Mouse (Mus musculus) heart, adult 2 months (tissue): ENCODE measurements at regions not wholly inside any gene's neighbourhood (a gene's known extent, or its start where the extent isn't known, plus 50 kb on each side); places are given as distances from the start of the nearest gene placed in this dataset.

Source experiments
- DNase-seq, 2 experiments: peaks; one replicate each; pipeline ENCODE4 v3.0.0; 2021
- H3K27ac ChIP-seq: fragments of 200-600 bp; 2 replicates; pipeline ENCODE4 v1.8.1; 2022
- H3K27me3 ChIP-seq: fragments of 200-500 bp; 2 replicates; pipeline ENCODE4 v1.6.1; 2012; ENCODE audit warnings: mild to moderate bottlenecking, low read length, inconsistent platforms, mixed read lengths; ENCODE audit not compliant: control insufficient read depth, insufficient read depth
- H3K36me3 ChIP-seq: fragments of 200-500 bp; 2 replicates; pipeline ENCODE4 v1.6.1; 2012; ENCODE audit warnings: low read length, inconsistent platforms; ENCODE audit not compliant: control insufficient read depth, insufficient read depth
- H3K4me1 ChIP-seq: fragments of 200-500 bp; 2 replicates; pipeline ENCODE4 v1.6.1; 2011; ENCODE audit warnings: low read length; ENCODE audit not compliant: control insufficient read depth, insufficient read depth
- H3K4me3 ChIP-seq: fragments of 200-600 bp; 2 replicates; pipeline ENCODE4 v1.8.1; 2022
- H3K79me2 ChIP-seq: fragments of 200-500 bp; replicated peaks from 2 replicates; pipeline ENCODE4 v1.6.1; 2012; ENCODE audit warnings: mild to moderate bottlenecking, inconsistent platforms, low read length, moderate library complexity, mixed read lengths; ENCODE audit not compliant: control insufficient read depth, insufficient read depth
- H3K9ac ChIP-seq: fragments of 200-500 bp; 2 replicates; pipeline ENCODE4 v1.6.1; 2012; ENCODE audit warnings: low read depth, mild to moderate bottlenecking, control low read depth, inconsistent platforms, low read length, mixed read lengths
- CTCF ChIP-seq: fragments of 200-600 bp; IDR thresholded peaks from 2 replicates; pipeline ENCODE4 v1.8.1; 2022; ENCODE audit warnings: antibody characterized with exemption, mild to moderate bottlenecking, moderate library complexity
- EP300 ChIP-seq: fragments of 200-500 bp; IDR thresholded peaks from 2 replicates; pipeline ENCODE4 v1.6.1; 2011; ENCODE audit warnings: low read depth, low read length, control low read depth; ENCODE audit not compliant: insufficient read depth
- POLR2A ChIP-seq: fragments of 200-500 bp; IDR thresholded peaks from 2 replicates; pipeline ENCODE4 v1.6.1; 2011; ENCODE audit warnings: mild to moderate bottlenecking, low read depth, low read length, control low read depth; ENCODE audit not compliant: insufficient read depth
- WGBS: fragments of 180-500 bp; shearing (Covaris S2); methylation state at CpG from one replicate; pipeline ENCODE4 v1.1.7; 2018; 5-methylcytosine and 5-hydroxymethylcytosine counted together
- intact Hi-C: fragments of 180-260 bp; cut with DNase I; formaldehyde crosslinking; loops from one replicate; pipeline ENCODE4 v1.15.1; 2025

DNA sequence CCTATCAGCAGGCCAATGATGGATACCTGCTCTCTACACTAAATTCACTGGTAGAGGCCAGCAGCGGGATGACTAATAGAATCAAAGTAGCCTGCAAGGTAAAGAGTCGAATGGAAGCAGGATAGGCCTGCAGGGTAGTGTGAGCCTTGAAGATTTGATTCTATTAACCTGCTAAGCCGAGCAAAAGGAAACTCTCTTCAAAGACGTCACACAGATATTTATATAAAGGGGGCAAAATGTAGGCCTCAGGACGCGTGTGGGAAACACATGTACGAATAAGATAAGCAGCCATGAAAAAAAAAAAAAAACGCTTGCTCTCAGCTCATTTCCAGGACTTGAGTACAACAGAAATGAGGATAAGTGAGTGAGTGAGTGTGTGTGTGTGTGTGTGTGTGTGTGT lies 138.4 kb upstream of the D7Ertd443e start:
- H3K36me3 ChIP-seq = no peaks in the 10 kb centered on the region
- WGBS = 55% methylated on average over 8 of the region's 8 CpGs
- DNase-seq = no peak
- H3K27me3 ChIP-seq = no peaks in the 10 kb centered on the region
- no peak overlapping the region for H3K9ac ChIP-seq
- no peak overlapping the region for H3K4me3 ChIP-seq
- TF ChIP-seq EP300 (no peak), CTCF (no peak), POLR2A (no peak)
- no peaks in the 10 kb centered on the region for H3K4me1 ChIP-seq
- no peaks in the 10 kb centered on the region for H3K79me2 ChIP-seq
- no peak overlapping the region for H3K27ac ChIP-seq
- intact Hi-C loops = no loop called here

DNA sequence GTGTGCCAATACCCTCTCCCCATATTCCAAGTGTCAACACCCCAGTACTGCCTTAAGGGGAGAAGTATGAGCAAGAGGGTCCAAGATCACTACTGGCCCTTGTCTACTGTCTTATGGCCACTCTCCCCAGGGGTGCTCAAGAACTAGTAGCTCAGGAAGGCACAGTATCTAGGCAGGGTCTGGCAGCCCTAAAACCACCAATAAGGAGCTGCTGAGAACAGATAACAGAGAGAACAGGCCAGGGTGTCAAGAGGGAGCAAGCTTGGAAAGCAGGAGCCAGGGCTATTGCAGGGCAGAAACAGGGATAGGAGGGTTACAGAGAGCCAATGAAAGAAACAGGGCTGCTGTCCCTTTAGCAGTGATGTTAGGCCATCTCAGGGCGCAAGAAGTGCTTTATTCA lies 139.6 kb upstream of the D7Ertd443e start:
- TF ChIP-seq EP300 = no peak
- no peak for TF ChIP-seq CTCF
- no peak for TF ChIP-seq POLR2A
- intact Hi-C loops = no loop called here
- WGBS = 96% methylated on average over 1 of the region's 1 CpGs
- DNase-seq = no peak
- H3K79me2 ChIP-seq = no peaks in the 10 kb centered on the region
- H3K9ac ChIP-seq = no peak overlapping the region
- H3K4me1 ChIP-seq = no peaks in the 10 kb centered on the region
- no peaks in the 10 kb centered on the region for H3K27me3 ChIP-seq
- no peak overlapping the region for H3K27ac ChIP-seq
- no peak overlapping the region for H3K4me3 ChIP-seq
- H3K36me3 ChIP-seq = no peaks in the 10 kb centered on the region

DNA sequence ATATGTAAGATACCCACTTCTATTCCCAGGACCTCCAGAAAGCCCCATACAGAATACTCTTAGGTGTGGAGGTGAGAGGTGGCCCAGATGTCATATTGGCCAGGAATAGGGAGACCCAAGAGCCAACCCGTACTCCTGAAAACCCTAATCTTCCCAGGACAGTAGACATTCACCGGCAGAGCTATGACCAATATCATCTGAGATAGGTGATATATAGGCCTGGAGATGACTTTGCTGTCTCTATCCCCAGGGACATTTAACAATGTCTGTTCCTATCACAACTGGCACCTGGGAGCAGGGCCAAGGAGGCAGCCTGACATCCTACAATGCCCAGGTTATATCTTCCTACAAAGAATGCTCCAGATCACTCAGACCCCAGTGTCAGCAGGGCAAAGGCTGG lies 140.0 kb upstream of the D7Ertd443e start:
- Histone ChIP-seq H3K27me3 (no peaks in the 10 kb centered on the region), H3K4me1 (no peaks in the 10 kb centered on the region), H3K4me3 (no peak overlapping the region), H3K36me3 (no peaks in the 10 kb centered on the region), H3K27ac (no peak overlapping the region), H3K79me2 (no peaks in the 10 kb centered on the region), H3K9ac (no peak overlapping the region)
- TF ChIP-seq EP300 (no peak), CTCF (no peak), POLR2A (no peak)
- 80% methylated on average over 2 of the region's 2 CpGs for WGBS
- DNase-seq = no peak
- intact Hi-C loops = no loop called here

DNA sequence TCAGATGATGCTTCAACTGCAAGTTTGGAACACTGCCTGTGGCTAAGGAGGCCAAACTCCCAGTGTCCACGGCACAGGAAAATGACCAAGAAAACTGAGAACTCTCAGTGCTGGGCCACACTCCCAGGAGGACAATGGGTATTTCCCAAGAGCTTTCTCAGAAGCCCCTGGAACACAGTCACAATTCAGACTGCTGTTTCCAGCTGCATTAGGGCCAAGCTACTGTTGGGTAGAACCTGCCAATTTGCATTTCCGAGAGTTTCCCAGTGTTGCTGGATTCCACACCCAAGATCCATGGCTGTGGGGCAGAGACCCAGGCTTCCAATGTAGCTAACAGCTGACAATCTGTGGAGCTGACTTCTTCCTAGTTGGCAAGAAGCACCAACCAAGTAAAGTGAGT lies 141.9 kb upstream of the D7Ertd443e start:
- Histone ChIP-seq H3K9ac (no peak overlapping the region), H3K79me2 (no peaks in the 10 kb centered on the region), H3K4me3 (no peak overlapping the region), H3K4me1 (no peaks in the 10 kb centered on the region), H3K27me3 (no peaks in the 10 kb centered on the region), H3K36me3 (no peaks in the 10 kb centered on the region), H3K27ac (no peak overlapping the region)
- intact Hi-C loops = no loop called here
- peak in 1 of 2 experiments; percentile 23 for DNase-seq
- WGBS = 26% methylated on average over 2 of the region's 2 CpGs
- TF ChIP-seq CTCF (no peak), EP300 (no peak), POLR2A (no peak)

DNA sequence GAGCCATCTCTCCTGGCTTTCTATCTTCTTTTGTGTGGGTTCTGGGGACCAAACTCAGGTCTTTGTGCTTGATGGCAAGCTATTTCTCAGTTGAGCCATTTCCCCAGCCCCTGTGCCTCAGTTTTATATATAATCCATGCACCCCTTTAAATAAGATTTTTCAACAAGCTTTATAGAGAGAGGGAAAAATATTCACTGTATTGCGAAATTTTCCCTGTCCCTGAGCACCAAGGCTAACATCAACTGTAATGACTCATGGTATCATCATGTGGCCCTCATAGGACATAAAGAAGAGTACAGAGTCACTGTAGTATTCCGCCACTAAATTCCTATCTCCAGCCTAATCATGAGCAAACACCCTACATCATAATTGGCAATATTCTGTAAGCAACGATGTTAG lies 142.4 kb upstream of the Dock1 start:
- Histone ChIP-seq H3K79me2 (no peaks in the 10 kb centered on the region), H3K27ac (no peak overlapping the region), H3K9ac (no peak overlapping the region), H3K36me3 (no peaks in the 10 kb centered on the region), H3K4me3 (no peak overlapping the region), H3K4me1 (no peaks in the 10 kb centered on the region), H3K27me3 (no peaks in the 10 kb centered on the region)
- intact Hi-C loops = no loop called here
- 77% methylated on average over 3 of the region's 3 CpGs for WGBS
- TF ChIP-seq EP300 (no peak), CTCF (no peak), POLR2A (no peak)
- no peak for DNase-seq

DNA sequence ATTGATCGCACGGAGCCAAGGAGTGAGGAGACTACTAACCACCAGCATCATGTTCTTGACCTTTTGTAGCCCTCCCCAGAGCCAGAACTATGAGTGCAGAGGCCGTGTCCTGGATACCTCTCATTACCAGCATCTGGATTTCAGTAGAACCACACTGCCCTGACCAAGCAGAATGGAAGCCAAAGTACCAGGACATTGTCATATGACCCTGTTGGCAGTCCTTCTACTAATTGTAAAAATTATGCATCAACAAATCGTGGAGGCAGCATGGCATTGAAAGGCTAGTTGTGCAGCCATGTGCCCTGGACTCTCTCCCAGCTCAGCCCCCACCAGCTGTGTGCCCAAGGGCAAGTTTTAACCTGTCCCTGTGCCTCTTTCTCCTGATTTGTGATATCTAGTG lies 135.6 kb upstream of the Dock1 start:
- Histone ChIP-seq H3K79me2 (no peaks in the 10 kb centered on the region), H3K27me3 (no peaks in the 10 kb centered on the region), H3K4me3 (no peak overlapping the region), H3K27ac (no peak overlapping the region), H3K36me3 (no peaks in the 10 kb centered on the region), H3K4me1 (no peaks in the 10 kb centered on the region), H3K9ac (no peak overlapping the region)
- intact Hi-C loops = no loop called here
- DNase-seq = no peak
- WGBS = 81% methylated on average over 4 of the region's 4 CpGs
- no peak for TF ChIP-seq CTCF
- TF ChIP-seq EP300 = no peak
- TF ChIP-seq POLR2A = no peak
